Mouse (Mus musculus) ES-Bruce4 (cell line): ENCODE results near the gene Fancc.

Experiments used
- CTCF ChIP-seq: IDR thresholded peaks from one replicate; pipeline ENCODE4 v1.8.1; 2011; ENCODE audit warnings: low read depth, low read length
- POLR2A ChIP-seq: IDR thresholded peaks from one replicate; pipeline ENCODE4 v1.8.1; 2011; ENCODE audit warnings: low read length; ENCODE audit not compliant: insufficient read depth

GRCm38 (mm10) chr13:63278796-63279475 lies 218.1 kb downstream of the Fancc start:
- TF ChIP-seq CTCF (no peak), POLR2A (no peak)
